Mouse (Mus musculus): ENCODE measurements around the gene Isyna1. TPM values are rescaled to one million over a fixed set of nuclear protein-coding genes. Genes with fewer than 3 reads are reported as not detected.
A peak's percentile ranks its signal among the peaks of the same experiment; 100 is the strongest.

The Isyna1 gene
- polyA plus RNA-seq, 1 experiment from 2014 or later, result 138 TPM

- no peaks in the 10 kb centered on the region for H3K27me3 ChIP-seq
- H3K4me3 ChIP-seq, result peak overlapping the region; percentile 73
- ATAC-seq (ENCODE audit: low FRiP score), result no peak
- peaks cover 66% of the 10 kb centered on the region for H3K4me1 ChIP-seq
- H3K36me3 ChIP-seq, result no peaks in the 10 kb centered on the region; the same call in 1 of the 2 replicates
- peak overlapping the region; percentile 89 for H3K4me2 ChIP-seq (replicated peaks)
- H3K27ac ChIP-seq, result peak overlapping the region; percentile 95
- 2% methylated on average over 83 of the region's 84 CpGs for WGBS
- H3K9ac ChIP-seq, result peak overlapping the region; percentile 91
- no peaks in the 10 kb centered on the region for H3K9me3 ChIP-seq (replicated peaks)
Measured at GRCm38 (mm10) chr8:70607898-70608748, 13.9 kb downstream of the Isyna1 start.

- Histone ChIP-seq H3K9me3 (replicated peaks) (no peaks in the 10 kb centered on the region), H3K4me2 (replicated peaks) (peak within 1 kb of the TSS; percentile 89), H3K27ac (peak within 1 kb of the TSS; percentile 95), H3K4me3 (peak within 1 kb of the TSS; percentile 73), H3K4me1 (peaks cover 69% of the 10 kb centered on the region), H3K36me3 (no peaks in the 10 kb centered on the region), H3K27me3 (no peaks in the 10 kb centered on the region), H3K9ac (peak within 1 kb of the TSS; percentile 91)
- 6% methylated on average over 26 of the region's 26 CpGs for WGBS
- ATAC-seq (ENCODE audit: low FRiP score), result peak; percentile 4
Measured at GRCm38 (mm10) chr8:70608749-70609367, 14.7 kb downstream of the Isyna1 start, which contains the start of gene Ssbp4. Ssbp4 (minus strand) TSS chr8:70608872.

GRCm38 (mm10) chr8:70609368-70609848, 15.2 kb downstream of the Isyna1 start:
- Histone ChIP-seq H3K4me1 (peaks cover 65% of the 10 kb centered on the region), H3K27ac (peak overlapping the region; percentile 95), H3K9me3 (replicated peaks) (no peaks in the 10 kb centered on the region), H3K36me3 (no peaks in the 10 kb centered on the region), H3K9ac (peak overlapping the region; percentile 61), H3K27me3 (no peaks in the 10 kb centered on the region), H3K4me3 (peak overlapping the region; percentile 40), H3K4me2 (replicated peaks) (peak overlapping the region; percentile 89)
- under 1% methylated on average over 37 of the region's 39 CpGs for WGBS
- ATAC-seq (ENCODE audit: low FRiP score), result peak; percentile 65

- 1% methylated on average over 43 of the region's 45 CpGs for WGBS
- peaks cover 57% of the 10 kb centered on the region for H3K4me1 ChIP-seq
- H3K4me2 ChIP-seq (replicated peaks), result peak overlapping the region; percentile 89
- H3K27me3 ChIP-seq, result no peaks in the 10 kb centered on the region
- peak overlapping the region; percentile 95 for H3K27ac ChIP-seq
- H3K9ac ChIP-seq, result peak overlapping the region; percentile 61
- peak; percentile 41 for ATAC-seq (ENCODE audit: low FRiP score)
- no peaks in the 10 kb centered on the region for H3K36me3 ChIP-seq
- peak overlapping the region; percentile 40 for H3K4me3 ChIP-seq
- H3K9me3 ChIP-seq (replicated peaks), result no peaks in the 10 kb centered on the region
Measured at GRCm38 (mm10) chr8:70609849-70610795, 15.9 kb downstream of the Isyna1 start.

GRCm38 (mm10) chr8:70610796-70611771, 16.9 kb downstream of the Isyna1 start:
- peak overlapping the region; percentile 40 for H3K4me3 ChIP-seq
- WGBS, result under 1% methylated on average over 51 of the region's 54 CpGs
- H3K9me3 ChIP-seq (replicated peaks), result no peaks in the 10 kb centered on the region
- H3K27me3 ChIP-seq, result no peaks in the 10 kb centered on the region
- peaks cover 50% of the 10 kb centered on the region for H3K4me1 ChIP-seq
- peak overlapping the region; percentile 95 for H3K27ac ChIP-seq
- H3K4me2 ChIP-seq (replicated peaks), result peak overlapping the region; percentile 89
- H3K9ac ChIP-seq, result peak overlapping the region; percentile 66
- peak; percentile 12; the same call in 1 of the 2 replicates for ATAC-seq (ENCODE audit: low FRiP score)
- no peaks in the 10 kb centered on the region for H3K36me3 ChIP-seq

- peak overlapping the region; percentile 66; the same call in 1 of the 2 replicates for H3K9ac ChIP-seq
- peaks cover 44% of the 10 kb centered on the region for H3K4me1 ChIP-seq
- no peaks in the 10 kb centered on the region for H3K27me3 ChIP-seq
- peak overlapping the region; percentile 40 for H3K4me3 ChIP-seq
- ATAC-seq (ENCODE audit: low FRiP score), result no peak
- H3K4me2 ChIP-seq (replicated peaks), result peak overlapping the region; percentile 89
- H3K27ac ChIP-seq, result peak overlapping the region; percentile 55; the same call in 1 of the 2 replicates
- WGBS, result under 1% methylated on average over 6 of the region's 6 CpGs
- H3K9me3 ChIP-seq (replicated peaks), result no peaks in the 10 kb centered on the region
- no peaks in the 10 kb centered on the region for H3K36me3 ChIP-seq
Measured at GRCm38 (mm10) chr8:70611849-70612248, 17.7 kb downstream of the Isyna1 start.

- no peaks in the 10 kb centered on the region for H3K9me3 ChIP-seq (replicated peaks)
- no peak overlapping the region for H3K4me2 ChIP-seq (replicated peaks)
- no peaks in the 10 kb centered on the region for H3K27me3 ChIP-seq
- H3K27ac ChIP-seq, result no peak overlapping the region
- peaks cover 38% of the 10 kb centered on the region for H3K4me1 ChIP-seq
- 16% methylated on average over 1 of the region's 1 CpGs for WGBS
- no peak for ATAC-seq (ENCODE audit: low FRiP score)
- no peak overlapping the region for H3K4me3 ChIP-seq
- no peak overlapping the region for H3K9ac ChIP-seq
- H3K36me3 ChIP-seq, result no peaks in the 10 kb centered on the region
Measured at GRCm38 (mm10) chr8:70613763-70614162, 19.6 kb downstream of the Isyna1 start.

GRCm38 (mm10) chr8:70614469-70614868, 20.3 kb downstream of the Isyna1 start:
- Histone ChIP-seq H3K4me1 (peaks cover 34% of the 10 kb centered on the region), H3K4me3 (no peak overlapping the region), H3K9me3 (replicated peaks) (no peaks in the 10 kb centered on the region), H3K9ac (no peak overlapping the region), H3K36me3 (no peaks in the 10 kb centered on the region), H3K27me3 (no peaks in the 10 kb centered on the region), H3K27ac (no peak overlapping the region), H3K4me2 (replicated peaks) (no peak overlapping the region)
- 71% methylated on average over 5 of the region's 5 CpGs for WGBS
- no peak for ATAC-seq (ENCODE audit: low FRiP score)

- no peak for ATAC-seq (ENCODE audit: low FRiP score)
- Histone ChIP-seq H3K27me3 (peaks cover 1% of the 10 kb centered on the region), H3K9ac (no peak overlapping the region), H3K4me2 (replicated peaks) (no peak overlapping the region), H3K4me3 (no peak overlapping the region), H3K4me1 (peaks cover 28% of the 10 kb centered on the region), H3K36me3 (no peaks in the 10 kb centered on the region), H3K27ac (no peak overlapping the region), H3K9me3 (replicated peaks) (no peaks in the 10 kb centered on the region)
- 92% methylated on average over 8 of the region's 8 CpGs for WGBS
Measured at GRCm38 (mm10) chr8:70615281-70615680, 21.1 kb downstream of the Isyna1 start.

- Histone ChIP-seq H3K4me1 (peaks cover 25% of the 10 kb centered on the region), H3K36me3 (no peaks in the 10 kb centered on the region), H3K4me3 (no peak within 1 kb of the TSS), H3K9me3 (replicated peaks) (no peaks in the 10 kb centered on the region), H3K27me3 (peaks cover 7% of the 10 kb centered on the region), H3K9ac (no peak within 1 kb of the TSS), H3K4me2 (replicated peaks) (no peak within 1 kb of the TSS), H3K27ac (no peak within 1 kb of the TSS)
- no peak for ATAC-seq (ENCODE audit: low FRiP score)
- 87% methylated on average over 3 of the region's 3 CpGs for WGBS
Measured at GRCm38 (mm10) chr8:70615894-70616293, 21.7 kb downstream of the Isyna1 start, which contains the start of gene Lrrc25. Lrrc25 (plus strand) TSS chr8:70616155.

GRCm38 (mm10) chr8:70616645-70617044, 22.5 kb downstream of the Isyna1 start:
- H3K36me3 ChIP-seq, result no peaks in the 10 kb centered on the region
- H3K9me3 ChIP-seq (replicated peaks), result no peaks in the 10 kb centered on the region
- peaks cover 13% of the 10 kb centered on the region for H3K27me3 ChIP-seq
- no peak overlapping the region for H3K27ac ChIP-seq
- no peak overlapping the region for H3K4me3 ChIP-seq
- peaks cover 17% of the 10 kb centered on the region for H3K4me1 ChIP-seq
- no peak overlapping the region for H3K4me2 ChIP-seq (replicated peaks)
- ATAC-seq (ENCODE audit: low FRiP score), result no peak
- 48% methylated on average over 11 of the region's 11 CpGs for WGBS
- H3K9ac ChIP-seq, result no peak overlapping the region

Data from hindbrain, embryonic 12.5 days (tissue).